Mouse (Mus musculus) heart, adult 11 months (tissue): ENCODE data around the gene Rbm48.

ENCODE experiments used
- DNase-seq: peaks from one replicate; pipeline ENCODE4 v3.0.0; 2022

The Rbm48 gene

GRCm38 (mm10) chr5:3596399-3596766 lies at the start of gene Rbm48:
Gene Rbm48, minus strand, starts transcription at chr5:3596585.
- peak; percentile 98 for DNase-seq

- DNase-seq, result peak; percentile 71
Measured at GRCm38 (mm10) chr5:3645326-3645725, 48.9 kb upstream of the Rbm48 start.

- peak; percentile 73 for DNase-seq
Measured at GRCm38 (mm10) chr5:3644621-3645020, 48.2 kb upstream of the Rbm48 start.

- DNase-seq, result peak; percentile 80
Measured at GRCm38 (mm10) chr5:3635286-3635685, 38.9 kb upstream of the Rbm48 start.

GRCm38 (mm10) chr5:3633951-3634350 lies 37.6 kb upstream of the Rbm48 start:
- peak; percentile 34 for DNase-seq

GRCm38 (mm10) chr5:3633315-3633714 lies 36.9 kb upstream of the Rbm48 start:
- peak; percentile 71 for DNase-seq

GRCm38 (mm10) chr5:3632285-3632684 lies 35.9 kb upstream of the Rbm48 start:
- peak; percentile 83 for DNase-seq

GRCm38 (mm10) chr5:3631512-3632271 lies 35.3 kb upstream of the Rbm48 start:
- peak; percentile 50 for DNase-seq

GRCm38 (mm10) chr5:3630055-3630454 lies 33.7 kb upstream of the Rbm48 start:
- DNase-seq, result peak; percentile 67

- DNase-seq, result no peak
Measured at GRCm38 (mm10) chr5:3620486-3620885, 24.1 kb upstream of the Rbm48 start.

- DNase-seq, result peak; percentile 55
Measured at GRCm38 (mm10) chr5:3611835-3612234, 15.4 kb upstream of the Rbm48 start.

- DNase-seq, result peak; percentile 73
Measured at GRCm38 (mm10) chr5:3609241-3609640, 12.9 kb upstream of the Rbm48 start.

GRCm38 (mm10) chr5:3607114-3607513 lies 10.7 kb upstream of the Rbm48 start:
- DNase-seq, result peak; percentile 60

GRCm38 (mm10) chr5:3600790-3601189 lies 4.4 kb upstream of the Rbm48 start:
- no peak for DNase-seq

GRCm38 (mm10) chr5:3600298-3600697 lies 3.9 kb upstream of the Rbm48 start:
- no peak for DNase-seq

- DNase-seq, result no peak
Measured at GRCm38 (mm10) chr5:3598766-3599165, 2.4 kb upstream of the Rbm48 start.

GRCm38 (mm10) chr5:3597171-3597570 lies 786 bp upstream of the Rbm48 start:
- no peak for DNase-seq

GRCm38 (mm10) chr5:3595693-3596398 lies 539 bp downstream of the Rbm48 start, which contains the start of gene Pex1:
Gene Pex1, plus strand, starts transcription at chr5:3596066.
- DNase-seq, result peak; percentile 100

- DNase-seq, result peak; percentile 52
Measured at GRCm38 (mm10) chr5:3579066-3579465, 17.3 kb downstream of the Rbm48 start.

GRCm38 (mm10) chr5:3577939-3578338 lies 18.4 kb downstream of the Rbm48 start:
- peak; percentile 40 for DNase-seq

- DNase-seq, result no peak
Measured at GRCm38 (mm10) chr5:3574825-3575224, 21.6 kb downstream of the Rbm48 start.

- DNase-seq, result peak; percentile 69
Measured at GRCm38 (mm10) chr5:3571266-3571665, 25.1 kb downstream of the Rbm48 start, which contains the start of gene 1700109H08Rik. Gene 1700109H08Rik, plus strand, starts transcription at chr5:3571566.

GRCm38 (mm10) chr5:3554198-3554597 lies 42.2 kb downstream of the Rbm48 start:
- no peak for DNase-seq

GRCm38 (mm10) chr5:3551481-3551880 lies 44.9 kb downstream of the Rbm48 start:
- DNase-seq, result no peak
